Mouse (Mus musculus) C2C12 (cell line): ENCODE results near the gene Fam227b.

Source experiments
- CEBPB ChIP-seq: IDR thresholded peaks from one replicate; pipeline ENCODE4 v1.6.1; 2011; ENCODE audit warnings: low read depth, mild to moderate bottlenecking, control low read depth, moderate library complexity
- CTCF ChIP-seq: IDR thresholded peaks from one replicate; pipeline ENCODE4 v1.5.1; 2011; ENCODE audit not compliant: control insufficient read depth, insufficient read depth, insufficient read length
- FOSL1 ChIP-seq: IDR thresholded peaks from one replicate; pipeline ENCODE4 v1.8.0; 2011; ENCODE audit warnings: mild to moderate bottlenecking, low read length; ENCODE audit not compliant: poor library complexity, insufficient read depth, severe bottlenecking
- MAX ChIP-seq: IDR thresholded peaks from one replicate; pipeline ENCODE4 v1.6.1; 2011; ENCODE audit warnings: mild to moderate bottlenecking, control low read depth
- MYOD1 ChIP-seq: IDR thresholded peaks from one replicate; pipeline ENCODE4 v1.6.1; 2011; ENCODE audit warnings: low read depth; ENCODE audit not compliant: control insufficient read depth, insufficient read length
- MYOG ChIP-seq: IDR thresholded peaks from one replicate; pipeline ENCODE4 v1.6.1; 2011; ENCODE audit not compliant: control insufficient read depth, insufficient read length; ENCODE audit errors: extremely low read depth
- USF1 ChIP-seq: IDR thresholded peaks from one replicate; pipeline ENCODE4 v1.6.1; 2011; ENCODE audit warnings: low read depth, mild to moderate bottlenecking, control low read depth, moderate library complexity

DNA sequence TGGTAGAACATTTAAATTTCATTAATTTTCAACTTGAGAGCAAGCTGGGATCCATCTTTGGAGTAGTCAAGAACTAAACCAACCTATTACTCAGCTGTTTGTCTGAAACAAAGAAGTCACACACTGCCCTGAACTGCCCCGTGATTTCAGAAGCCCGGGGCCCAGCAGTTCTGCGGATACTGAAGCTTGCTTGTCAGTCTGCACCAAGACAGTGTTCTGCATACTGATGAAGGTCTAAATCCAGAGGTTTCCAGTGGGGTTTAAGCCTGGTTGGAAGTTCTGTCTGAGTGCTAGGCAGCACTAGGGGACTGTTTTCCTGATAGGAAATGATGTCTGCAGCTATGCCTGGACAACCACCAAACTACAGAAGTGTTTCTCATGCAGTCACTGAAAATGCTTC, 109.1 kb downstream of the Fam227b start:
- TF ChIP-seq CEBPB (no peak), MAX (no peak), CTCF (no peak), MYOG (no peak), FOSL1 (no peak), USF1 (no peak), MYOD1 (no peak)
